19 mouse cellular contexts compared by ENCODE assay signal in the genomic region with DNA sequence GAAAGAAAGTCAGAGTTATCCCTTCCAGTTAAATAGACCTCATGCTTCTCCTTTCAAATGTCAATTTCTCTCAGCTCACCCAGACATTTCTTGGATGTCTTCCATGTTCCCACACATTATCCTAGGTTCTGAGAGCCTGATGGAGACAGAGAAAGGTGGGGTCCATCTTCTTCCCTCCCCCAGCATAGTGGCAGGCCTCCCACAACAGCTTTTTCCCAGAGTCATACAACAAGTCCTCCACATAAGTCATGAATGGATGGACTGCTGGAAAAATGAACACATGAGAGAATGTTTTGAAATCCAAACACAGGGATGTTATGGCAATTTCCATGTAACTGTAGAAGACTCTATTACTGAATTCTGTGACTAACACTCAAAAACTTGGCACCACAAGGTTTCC.
"Had no signal": no experiment of that assay in that cellular context is flagged by ENCODE, and none has a peak within 500 bp of the region (broad histone marks: within the 10 kb centered on the region; RNA-seq: fewer than 3 reads in every experiment).

No protein-coding gene starts in this region.

- H3K27me3 ChIP-seq: lung, embryonic 15.5 days; midbrain, embryonic 12.5 days; neural tube, embryonic 13.5 days; neural tube, embryonic 15.5 days had no signal

- H3K4me3 ChIP-seq: lung, embryonic 15.5 days; midbrain, embryonic 10.5 days; midbrain, embryonic 12.5 days; myocyte; neural tube, embryonic 13.5 days; neural tube, embryonic 15.5 days had no signal

- H3K4me1 ChIP-seq: midbrain, embryonic 10.5 days; midbrain, embryonic 12.5 days; neural tube, embryonic 13.5 days; neural tube, embryonic 15.5 days had no signal

- ATAC-seq: midbrain, embryonic 16.5 days had no signal

- H3K4me2 ChIP-seq: lung, embryonic 15.5 days; midbrain, embryonic 12.5 days; neural tube, embryonic 13.5 days; neural tube, embryonic 15.5 days had no signal

- H3K9ac ChIP-seq: liver, embryonic 14.5 days; lung, embryonic 15.5 days; midbrain, embryonic 12.5 days; neural tube, embryonic 13.5 days; neural tube, embryonic 15.5 days had no signal

- H3K9me3 ChIP-seq: lung, embryonic 15.5 days; midbrain, embryonic 10.5 days; midbrain, embryonic 12.5 days; neural tube, embryonic 15.5 days had no signal

- H3K27ac ChIP-seq: liver, embryonic 14.5 days; lung, embryonic 15.5 days; midbrain, embryonic 10.5 days; midbrain, embryonic 12.5 days; neural tube, embryonic 13.5 days; neural tube, embryonic 15.5 days had no signal

- H3K36me3 ChIP-seq: lung, embryonic 15.5 days; midbrain, embryonic 10.5 days; midbrain, embryonic 12.5 days; neural tube, embryonic 13.5 days; neural tube, embryonic 15.5 days had no signal

- DNase-seq: lung, adult 18-20 months; lung, postnatal 4 days; midbrain, embryonic 14.5 days; retina, postnatal 1 day; right cerebral cortex, adult 18-20 months; right cerebral cortex, postnatal 25 days; right cerebral cortex, postnatal 4 days; spleen, adult 18-20 months; thymus, adult 18-20 months; thymus, postnatal 14 days; thymus, postnatal 36 days had no signal
